Mouse (Mus musculus) ovary, postnatal 14 days (tissue): ENCODE measurements around the gene Ube4b.
A peak's percentile ranks its signal among the peaks of the same experiment; 100 is the strongest.
"Not testable (repeated sequence)": the region's sequence is repeated elsewhere in the genome, so short reads cannot be mapped to it uniquely, and the experiment has no call there.

ENCODE experiments used
- DNase-seq: peaks from one replicate; pipeline ENCODE4 v3.0.0; 2022; ENCODE audit warnings: low spot score

Ube4b gene

DNA sequence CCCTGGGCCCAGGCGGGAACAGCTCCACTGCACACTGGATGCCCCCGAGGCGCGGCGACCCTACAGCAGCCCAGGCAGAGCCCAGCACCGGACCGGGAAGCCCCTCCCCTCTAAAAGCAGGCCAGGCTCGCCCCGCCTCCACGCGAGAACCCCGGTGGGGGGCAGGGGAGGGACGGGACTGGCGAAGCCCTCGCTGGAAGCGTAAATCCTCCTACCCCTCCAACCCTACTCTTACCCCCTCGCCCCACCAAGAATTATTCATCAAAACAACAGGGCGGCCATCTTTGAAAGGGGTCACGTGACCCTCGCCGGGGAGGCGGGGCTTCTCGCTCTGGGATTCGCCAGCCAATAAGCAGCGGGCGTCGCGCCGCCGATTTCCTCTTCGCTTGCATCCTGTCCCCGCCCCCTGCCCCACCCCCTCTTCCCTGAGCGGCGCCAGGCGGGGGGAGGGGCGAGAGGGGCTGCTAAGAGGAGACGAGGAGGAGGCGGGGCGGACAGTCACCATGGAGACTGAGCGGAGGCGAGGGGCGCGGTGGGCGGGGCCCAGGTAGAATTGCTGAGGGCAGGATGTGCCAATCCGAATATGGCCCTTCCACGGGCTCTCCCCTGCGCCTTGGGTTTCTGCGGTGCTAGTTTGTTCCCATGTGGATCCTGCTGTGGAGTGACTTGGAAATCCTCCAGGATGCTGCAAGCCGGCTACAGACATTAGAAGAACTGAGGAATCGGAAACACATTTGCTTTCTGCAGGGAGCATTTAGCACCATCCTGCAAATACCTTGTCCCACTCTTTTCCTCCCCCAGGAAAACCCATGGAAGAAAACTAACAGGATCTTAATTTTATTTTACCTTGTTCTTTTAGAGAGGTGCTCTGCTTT lies at the start of gene Ube4b:
TSS of gene Ube4b (minus strand) at position 425 of the 875 bp plus-strand sequence.
- DNase-seq, result peak; percentile 93

DNA sequence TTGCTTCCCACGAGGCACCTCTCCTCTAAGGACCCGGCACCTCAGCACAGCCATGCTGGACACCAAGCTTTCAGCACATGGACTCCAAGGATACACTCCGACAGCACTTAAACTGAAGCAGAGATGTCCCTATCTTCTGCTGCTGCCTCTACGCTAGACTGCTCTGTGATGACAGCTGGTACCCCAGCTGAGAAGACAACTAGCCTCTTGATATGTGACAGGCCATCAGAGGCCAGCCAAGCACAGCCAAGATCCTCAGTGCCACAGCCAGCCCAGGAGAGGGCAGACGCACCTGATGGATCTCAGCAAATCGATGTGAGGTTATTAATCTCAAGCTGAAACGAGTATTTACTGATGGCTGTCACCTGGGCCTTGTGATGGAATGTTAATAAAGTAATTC lies 48.5 kb upstream of the Ube4b start:
- DNase-seq, result no peak

DNA sequence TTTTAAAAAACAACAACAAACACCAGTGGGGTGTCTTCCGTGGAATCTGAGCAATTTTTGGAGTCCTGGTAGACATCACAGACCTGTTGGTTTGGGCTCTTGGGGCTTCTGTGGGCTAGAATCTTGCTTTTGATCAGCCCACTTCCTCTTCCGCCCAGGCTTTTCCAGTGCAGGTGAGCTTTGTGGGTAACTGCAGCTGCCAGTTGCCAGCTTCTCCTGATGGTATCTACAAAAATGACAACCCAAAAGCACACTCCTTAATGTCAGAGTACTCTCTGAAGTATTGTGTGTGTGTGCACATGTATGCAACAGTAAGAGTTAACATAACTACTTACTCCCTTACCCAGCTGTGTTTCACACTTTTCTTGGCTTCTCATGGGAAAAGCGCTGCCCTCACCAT lies 43.0 kb upstream of the Ube4b start:
- DNase-seq, result no peak

DNA sequence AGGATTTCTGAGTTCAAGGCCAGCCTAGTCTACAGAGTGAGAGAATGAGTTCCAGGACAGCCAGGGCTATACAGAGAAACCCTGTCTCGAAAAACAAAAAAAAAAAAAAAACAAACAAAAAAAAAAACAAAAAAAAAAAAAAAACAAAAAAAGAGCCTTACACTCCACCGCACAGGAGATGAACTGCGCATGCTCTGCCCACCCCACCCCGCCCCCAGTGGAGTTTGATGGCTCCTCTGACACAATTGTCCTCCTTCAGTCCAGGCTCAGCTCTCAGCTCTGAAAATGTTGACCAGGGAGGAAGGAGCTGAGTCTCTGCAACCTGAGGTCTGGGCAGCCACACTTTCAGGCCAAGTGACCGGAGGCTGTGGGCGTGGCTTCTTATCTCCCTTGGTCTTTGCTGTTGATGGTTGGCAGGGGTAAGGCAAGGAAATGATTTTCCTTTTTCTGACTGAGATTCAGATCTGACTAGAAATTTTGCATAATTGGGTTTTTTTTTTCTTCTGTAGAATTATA lies 36.9 kb upstream of the Ube4b start:
- DNase-seq, result no peak

DNA sequence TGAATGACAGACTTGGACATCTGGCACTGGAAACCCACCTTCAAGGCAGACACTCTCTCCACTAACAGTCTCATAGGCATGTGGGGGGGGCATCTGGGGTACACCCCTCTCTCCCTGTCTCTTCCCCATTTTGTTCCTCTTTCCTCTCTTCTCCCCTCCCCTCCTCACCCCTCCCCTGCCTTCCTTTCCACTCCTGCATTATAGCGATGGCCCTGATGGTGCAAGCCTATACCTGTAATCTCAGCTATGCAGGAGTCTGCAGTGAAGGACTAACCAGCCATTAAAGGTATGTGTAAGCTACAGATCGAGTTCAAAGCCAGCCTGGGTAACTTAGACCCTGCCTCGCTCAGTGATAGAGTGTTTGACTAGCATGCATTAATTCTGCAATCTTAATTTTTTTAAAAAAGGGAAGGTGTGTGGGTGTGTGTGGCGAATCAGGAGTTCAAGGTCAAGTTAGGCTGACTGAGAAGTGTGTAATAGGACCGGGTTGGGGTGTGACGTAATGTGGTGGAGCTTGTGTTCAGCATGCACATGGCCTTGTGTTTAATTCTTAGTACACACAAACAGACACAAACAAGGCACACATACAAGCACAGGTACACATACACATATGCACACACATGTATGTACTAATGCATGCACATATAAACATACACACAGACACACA lies 35.9 kb upstream of the Ube4b start:
- DNase-seq, result no peak

DNA sequence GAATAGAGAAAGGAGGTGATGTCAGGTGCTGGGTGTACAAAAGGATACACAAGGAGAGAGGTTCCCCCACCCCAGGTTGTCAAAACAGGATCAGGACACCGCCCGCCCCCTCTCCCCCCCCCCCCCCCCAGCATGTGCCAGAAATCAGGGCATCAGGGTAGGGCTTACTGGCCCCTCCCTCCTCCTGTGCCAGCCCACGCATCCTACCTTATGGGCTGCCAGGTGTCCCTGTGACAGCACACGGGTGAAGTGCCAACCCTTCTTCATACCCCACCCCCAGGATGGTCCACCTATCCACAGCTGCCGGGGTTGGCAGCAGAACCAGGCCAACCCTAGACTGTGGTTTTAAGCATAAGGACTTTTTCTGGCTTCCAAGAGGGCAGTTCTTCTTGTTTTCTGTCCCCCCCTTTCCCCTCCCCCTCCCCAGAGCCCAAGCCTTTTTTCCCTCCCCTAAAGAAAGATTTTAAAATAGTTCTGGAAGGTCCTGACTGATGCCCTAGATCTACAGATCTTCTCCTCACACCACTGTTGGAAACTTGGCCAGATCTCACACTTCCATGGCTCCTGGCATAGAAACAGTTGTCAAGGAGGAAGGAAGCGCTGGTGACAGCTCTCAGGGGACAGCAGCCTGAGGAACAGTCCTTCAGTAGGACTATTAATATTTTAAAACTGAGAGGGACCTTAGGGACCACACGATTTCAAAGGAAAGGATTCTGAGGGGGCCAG lies 35.2 kb upstream of the Ube4b start:
- DNase-seq, result no peak

DNA sequence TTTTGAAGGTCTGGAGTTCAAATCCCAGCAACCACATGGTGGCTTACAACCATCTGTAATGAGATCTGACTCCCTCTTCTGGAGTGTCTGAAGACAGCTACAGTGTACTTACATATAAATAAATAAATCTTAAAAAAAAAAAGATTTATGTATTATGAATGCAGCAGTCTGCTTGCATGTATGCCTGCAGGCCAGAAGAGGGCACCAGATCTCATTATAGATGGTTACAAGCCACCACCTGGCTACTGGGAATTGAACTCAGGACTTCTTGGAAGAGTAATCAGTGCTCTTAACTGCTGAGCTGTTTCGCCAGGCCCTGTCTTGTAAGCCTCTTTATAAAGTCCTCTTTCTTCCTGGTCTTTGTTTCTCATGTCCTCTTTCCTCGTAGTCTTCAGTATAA lies 33.9 kb upstream of the Ube4b start:
- DNase-seq, result not testable (repeated sequence)

DNA sequence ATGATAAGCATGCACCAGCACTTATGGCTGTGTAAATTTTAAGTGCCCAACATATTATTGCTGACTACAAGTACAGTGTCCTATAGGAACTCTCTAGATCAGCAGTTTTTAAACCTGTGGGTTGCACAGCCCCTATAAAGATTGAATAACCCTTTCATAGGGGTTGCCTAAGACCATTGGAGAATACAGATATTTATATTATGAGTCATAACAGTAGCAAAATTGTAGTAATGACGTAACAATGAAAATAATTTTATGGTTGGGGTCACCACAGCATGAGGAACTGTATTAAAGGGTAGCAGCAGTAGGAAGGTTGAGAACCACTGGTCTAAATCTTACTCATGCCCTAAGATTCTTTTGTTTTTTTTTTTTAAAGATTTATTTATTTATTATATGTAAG lies 32.9 kb upstream of the Ube4b start:
- DNase-seq, result no peak

DNA sequence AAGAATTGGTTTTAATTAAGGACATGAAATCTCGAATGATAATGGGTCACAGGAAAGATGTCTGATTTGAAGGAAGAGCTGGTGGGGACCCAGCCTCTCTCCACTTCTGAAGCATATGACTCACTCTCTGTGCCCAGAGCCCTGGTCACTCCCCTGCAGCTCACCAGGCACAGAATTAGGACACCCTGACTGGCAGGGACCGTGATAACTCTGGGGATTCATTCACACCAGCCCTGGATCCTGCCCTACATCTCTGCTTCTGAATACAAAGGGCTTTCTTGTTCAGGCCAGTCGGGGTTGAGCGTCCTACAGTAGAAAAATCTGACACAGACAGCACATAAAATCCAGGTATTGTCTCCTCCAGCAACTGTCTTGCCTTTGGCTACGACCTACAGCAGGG lies 32.0 kb upstream of the Ube4b start:
- no peak for DNase-seq

DNA sequence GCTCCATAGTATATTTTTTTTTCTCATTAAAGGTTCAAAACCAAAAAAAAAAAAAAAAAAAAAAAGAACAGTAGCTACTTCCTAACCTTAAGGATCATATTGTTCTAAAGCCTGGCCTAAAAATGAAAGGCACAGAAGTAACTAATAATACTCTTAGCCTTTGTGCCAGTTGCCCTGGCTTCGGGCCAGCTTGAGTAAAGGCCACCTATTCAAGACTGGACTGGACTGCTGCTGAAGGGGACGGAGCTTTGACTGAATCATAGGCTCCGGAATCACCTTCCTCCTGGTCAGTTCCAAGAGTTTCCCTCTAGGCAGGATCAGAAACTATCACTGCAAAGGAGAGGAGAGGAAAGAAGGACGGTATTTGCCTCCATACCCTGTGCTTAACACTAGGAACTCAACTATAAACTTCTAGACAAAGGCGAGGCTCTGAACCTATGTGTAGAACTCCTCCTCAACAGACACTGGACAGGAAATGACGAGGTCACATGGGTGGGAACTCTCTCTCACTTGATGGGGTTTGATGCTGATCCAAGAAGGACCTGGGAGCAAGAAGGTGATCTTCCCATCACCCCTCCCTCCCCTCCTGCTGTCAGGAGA lies 31.4 kb upstream of the Ube4b start:
- DNase-seq, result no peak

DNA sequence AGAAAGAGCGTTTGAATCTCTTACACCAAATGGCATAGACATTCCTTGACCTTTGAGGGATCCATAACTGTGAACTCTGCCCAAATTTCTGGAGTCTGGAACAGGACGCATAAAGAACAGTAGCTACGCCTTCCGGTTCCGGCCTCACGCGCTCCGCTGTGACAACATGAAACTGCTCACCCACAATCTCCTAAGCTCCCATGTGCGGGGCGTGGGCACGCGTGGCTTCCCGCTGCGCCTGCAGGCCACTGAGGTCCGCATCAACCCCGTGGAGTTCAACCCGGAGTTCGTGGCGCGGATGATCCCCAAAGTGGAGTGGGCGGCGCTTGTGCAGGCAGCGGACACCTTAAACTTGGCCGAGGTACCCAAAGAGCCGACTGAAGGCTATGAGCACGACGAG lies 30.6 kb upstream of the Ube4b start:
- DNase-seq, result not testable (repeated sequence)

DNA sequence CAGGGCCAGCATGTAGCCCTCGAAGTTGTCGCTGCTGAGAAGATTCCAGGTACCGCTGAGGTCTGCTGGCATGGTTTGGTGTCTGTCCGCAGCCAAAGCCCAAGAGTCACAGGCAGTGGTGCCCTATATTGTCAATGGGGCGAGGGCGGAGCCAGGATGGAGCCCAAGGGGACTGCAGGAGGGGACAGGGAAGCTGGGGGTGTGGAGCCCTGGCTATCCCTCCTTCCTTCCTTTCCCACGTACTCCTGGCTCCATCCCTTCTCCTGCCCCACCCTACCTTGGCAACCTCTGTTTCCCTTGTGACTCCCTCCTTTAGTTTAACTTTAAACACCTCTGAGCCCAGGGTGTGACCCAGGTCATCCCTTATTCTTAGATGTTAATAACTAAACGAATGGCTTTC lies 28.3 kb upstream of the Ube4b start, which contains the start of gene Rbp7:
TSS of gene Rbp7 (minus strand) at position 100 of the 400 bp plus-strand sequence.
- DNase-seq, result no peak

DNA sequence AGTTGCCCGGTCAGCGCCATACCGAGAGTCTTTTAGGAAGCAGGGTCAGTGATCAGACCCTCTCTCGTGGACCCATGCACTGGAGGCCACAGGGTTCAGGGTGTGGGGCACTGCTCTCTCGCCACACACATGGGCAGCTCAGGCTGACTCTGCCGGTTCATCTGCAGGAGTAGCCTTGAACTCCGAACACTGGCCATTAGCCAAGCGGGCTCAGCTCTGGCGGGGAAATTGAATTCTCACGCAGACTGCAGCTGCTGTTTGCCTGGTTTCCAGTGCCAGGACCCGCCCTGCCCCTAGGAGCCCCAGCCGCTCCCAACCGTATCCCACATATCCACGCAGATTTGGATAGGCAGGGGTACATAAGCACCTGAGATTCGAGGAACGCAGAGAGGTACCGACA lies 27.7 kb upstream of the Ube4b start:
- no peak for DNase-seq

DNA sequence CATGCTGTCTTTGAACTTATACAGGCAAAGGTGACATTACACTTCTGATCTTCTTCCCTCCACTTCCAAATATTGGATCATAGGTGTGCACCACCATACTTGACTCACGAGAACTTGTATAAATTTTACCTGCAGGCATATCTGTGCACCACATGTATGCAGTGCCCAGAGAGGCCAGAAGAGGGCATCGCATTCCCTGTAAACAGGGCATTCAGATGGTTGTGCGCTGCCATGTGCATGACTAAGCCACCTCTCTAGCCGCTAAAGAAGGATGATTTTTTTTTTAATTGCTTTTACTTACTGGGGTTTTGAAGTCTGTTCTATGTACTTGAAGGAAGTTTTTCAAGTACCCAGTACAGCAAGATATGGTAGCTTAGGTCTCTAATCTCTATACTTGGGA lies 27.1 kb upstream of the Ube4b start:
- peak; percentile 19 for DNase-seq

DNA sequence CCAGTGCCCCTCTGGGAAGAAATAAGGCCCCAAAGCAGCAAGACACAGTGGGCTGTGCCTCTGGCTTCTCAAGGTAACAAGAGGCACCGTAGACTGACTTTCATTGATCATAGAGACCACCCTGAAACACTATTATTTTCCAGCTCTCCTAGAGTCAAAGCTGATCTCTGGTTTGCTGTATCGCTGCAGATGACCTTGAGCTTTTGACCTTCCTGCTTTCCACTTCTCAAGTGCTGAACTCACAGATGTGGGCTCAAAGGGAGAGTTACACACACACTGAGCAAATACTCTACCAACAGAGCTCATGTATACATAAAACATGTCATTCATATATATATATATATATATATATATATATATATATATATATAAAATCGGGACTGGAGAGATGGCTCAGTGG lies 24.1 kb upstream of the Ube4b start:
- DNase-seq, result no peak

DNA sequence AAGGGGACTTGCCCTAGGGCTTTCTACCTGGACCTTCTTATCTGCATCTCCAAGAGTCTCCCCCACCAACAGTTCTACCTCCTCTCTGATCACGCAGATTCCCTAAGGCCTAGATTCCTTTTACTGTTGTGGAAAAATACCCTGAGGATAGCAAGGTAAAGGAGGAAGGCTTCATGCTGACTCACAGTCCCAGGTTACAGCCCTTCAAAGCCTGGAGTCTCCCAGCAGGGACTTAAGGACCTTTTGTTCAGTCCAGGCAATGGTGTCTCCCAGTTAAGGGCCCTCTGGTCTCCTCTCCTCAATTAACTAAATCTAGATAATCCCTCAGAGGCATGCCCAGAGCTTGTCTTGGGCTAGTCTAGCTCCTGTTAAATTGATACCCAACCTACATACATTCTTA lies 19.8 kb upstream of the Ube4b start:
- DNase-seq, result no peak

DNA sequence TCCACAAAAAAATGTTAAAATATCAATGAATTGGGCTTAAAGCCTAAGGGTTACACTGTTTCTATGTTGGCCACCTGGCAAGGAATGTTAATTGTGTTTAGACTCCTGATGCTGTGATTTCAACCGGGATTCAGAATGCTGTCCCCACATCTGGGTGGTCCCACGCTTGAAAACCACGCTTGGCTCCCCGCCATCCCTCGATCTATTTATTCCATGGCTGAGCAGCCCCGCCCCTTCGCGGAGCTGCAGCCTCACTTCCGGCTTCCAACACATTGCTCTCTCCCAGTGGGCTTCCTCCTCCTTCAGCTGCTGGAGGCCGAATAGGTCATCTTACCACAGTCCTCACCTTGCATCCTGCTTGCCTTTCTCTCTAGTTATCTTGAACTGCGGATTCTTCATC lies 19.3 kb upstream of the Ube4b start:
- peak; percentile 33 for DNase-seq

DNA sequence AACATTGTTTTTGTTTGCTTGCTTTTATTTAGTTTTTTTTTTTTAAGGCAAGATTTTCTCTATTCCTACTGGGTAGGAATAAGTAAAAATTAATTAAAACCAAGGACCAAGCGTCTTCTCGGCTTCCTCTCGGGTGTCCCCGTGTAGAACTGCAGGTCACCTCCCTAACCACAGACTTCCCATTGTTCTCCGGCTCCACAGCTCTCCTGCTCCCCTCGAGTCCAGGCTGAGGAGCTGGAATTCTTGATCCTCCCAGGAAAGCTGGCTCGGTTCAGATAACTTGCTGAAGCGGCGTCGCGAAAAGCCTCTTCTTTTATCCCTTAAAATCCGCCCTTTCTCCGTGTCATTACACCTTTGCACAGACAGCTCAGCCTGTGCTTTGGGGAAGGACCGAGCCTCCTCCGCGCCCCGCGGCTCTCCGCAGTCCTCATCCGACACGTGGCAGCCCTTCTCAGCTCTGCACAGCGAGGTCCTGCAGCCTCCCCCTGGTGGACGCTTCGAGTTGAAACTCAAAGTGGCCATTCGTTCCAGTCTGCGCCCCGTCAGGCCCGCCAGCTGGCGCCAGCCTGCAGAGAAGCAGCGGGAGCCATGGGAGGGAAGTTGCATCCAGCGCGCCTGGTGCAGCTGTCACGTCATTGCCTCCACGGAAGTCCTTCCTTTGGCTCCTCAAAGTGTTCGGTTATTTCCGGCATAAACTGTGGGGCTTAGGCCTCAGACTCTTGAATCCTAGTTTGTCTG lies 18.6 kb upstream of the Ube4b start:
- peak; percentile 86 for DNase-seq

DNA sequence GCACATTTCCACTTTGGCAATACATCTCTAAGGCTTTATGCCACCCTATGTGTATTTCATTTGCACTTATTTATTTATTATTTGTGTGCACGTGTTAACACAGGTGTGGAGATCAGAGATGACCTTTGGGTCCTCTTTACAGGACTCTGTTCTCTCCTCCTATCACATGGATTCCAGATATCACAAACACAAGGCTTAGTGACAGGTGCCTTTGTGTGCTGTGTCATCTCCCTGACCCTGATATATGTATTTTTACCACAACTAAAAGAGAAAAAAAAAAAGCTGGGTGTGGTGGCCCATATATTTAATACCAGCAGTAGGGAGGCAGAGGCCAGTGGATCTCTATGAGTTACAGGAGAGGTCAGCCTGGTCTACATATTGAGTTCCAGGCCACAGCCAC lies 17.9 kb upstream of the Ube4b start:
- DNase-seq, result no peak

DNA sequence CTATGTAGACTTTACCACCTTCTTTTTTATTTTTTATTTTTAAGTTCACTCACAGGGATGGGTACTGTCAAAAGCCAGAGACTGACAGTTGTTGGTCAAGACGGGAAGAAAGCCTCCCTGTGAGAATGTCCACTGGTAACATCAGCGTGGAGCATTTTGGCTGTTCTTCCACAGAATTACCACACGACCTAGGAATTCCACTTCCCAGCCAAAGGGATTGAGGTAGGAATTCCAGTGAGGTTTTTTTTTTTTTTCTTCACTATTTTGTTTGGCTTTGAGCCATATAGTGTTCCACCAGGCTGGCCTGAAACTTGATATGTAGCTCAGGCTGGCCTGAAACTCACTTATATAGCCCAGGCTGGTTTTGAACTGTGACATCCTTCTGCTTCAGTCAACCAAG lies 15.9 kb upstream of the Ube4b start:
- no peak for DNase-seq

DNA sequence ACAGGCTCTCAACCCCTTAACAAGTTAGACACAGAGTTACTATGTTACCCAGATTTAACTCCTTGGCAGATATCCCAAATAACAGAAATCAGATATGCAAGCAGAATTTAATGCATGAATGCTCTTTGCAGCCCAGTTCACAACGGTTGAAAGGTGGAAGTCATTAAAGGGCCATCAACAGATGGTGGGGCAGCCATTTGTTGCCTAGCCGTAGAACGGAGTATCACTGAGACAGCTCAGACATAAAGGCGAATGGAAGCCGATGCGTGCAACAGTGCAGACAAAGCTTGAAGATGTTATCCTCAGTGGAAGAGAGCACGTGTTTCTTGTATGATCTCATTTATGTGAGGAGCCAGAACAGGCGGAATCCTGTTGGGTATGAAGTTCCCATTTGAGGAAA lies 14.0 kb upstream of the Ube4b start:
- DNase-seq, result no peak

DNA sequence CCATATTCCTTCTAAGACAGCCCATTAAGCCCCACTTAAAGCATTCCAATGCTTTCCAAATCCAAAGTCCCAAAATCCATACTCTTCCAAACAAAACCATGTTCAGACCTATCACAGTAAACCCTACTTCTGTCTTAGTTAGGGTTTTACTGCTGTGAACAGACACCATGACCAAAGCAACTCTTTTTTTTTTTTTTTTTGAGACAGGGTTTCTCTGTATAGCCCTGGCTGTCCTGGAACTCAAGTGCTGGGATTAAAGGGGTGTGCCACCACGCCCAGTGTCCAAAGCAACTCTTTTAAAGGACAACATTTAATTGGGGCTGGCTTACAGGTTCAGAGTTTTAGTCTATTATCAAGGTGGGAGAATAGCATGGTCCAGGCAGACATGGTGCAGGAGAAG lies 5.3 kb upstream of the Ube4b start:
- DNase-seq, result not testable (repeated sequence)
